Mouse (Mus musculus) heart, postnatal 0 days (tissue): Measurements from ENCODE around the gene Atf3.

Experiments
- CTCF ChIP-seq: IDR thresholded peaks from 2 replicates; pipeline ENCODE4 v1.5.1; 2016; ENCODE audit warnings: antibody characterized with exemption, control low read depth, low read depth
- EP300 ChIP-seq: IDR thresholded peaks from 2 replicates; pipeline ENCODE4 v1.6.1; 2016; ENCODE audit warnings: antibody characterized with exemption, low read depth

GRCm38 (mm10) chr1:191138874-191139495 is 78.9 kb downstream of the Atf3 start:
- TF ChIP-seq CTCF (no peak), EP300 (no peak)
